Mouse (Mus musculus) hindbrain, embryonic 15.5 days (tissue): ENCODE measurements around the gene Wrb. TPM values are rescaled to one million over a fixed set of nuclear protein-coding genes. Genes with fewer than 3 reads are reported as not detected.
"Not testable (repeated sequence)": the region's sequence is repeated elsewhere in the genome, so short reads cannot be mapped to it uniquely, and the experiment has no call there.

Experiments
- ATAC-seq: fragments of 200-750 bp; cut with Nextera tagmentation; 2 replicates; pipeline ENCODE4 v1.8.0; 2017; ENCODE audit warnings: low read depth, moderate number of reproducible peaks, moderate TSS enrichment; ENCODE audit not compliant: low FRiP score
- H3K27ac ChIP-seq: fragments of 300-500 bp; sonication (generic); replicated peaks from 2 replicates; pipeline ENCODE4 v1.5.1; 2015; ENCODE audit warnings: mild to moderate bottlenecking, inconsistent platforms
- H3K27me3 ChIP-seq: fragments of 300-500 bp; sonication (generic); 2 replicates; pipeline ENCODE4 v1.6.1; 2015; ENCODE audit warnings: control low read depth, inconsistent platforms
- H3K36me3 ChIP-seq: fragments of 300-500 bp; sonication (generic); 2 replicates; pipeline ENCODE4 v1.6.1; 2015; ENCODE audit warnings: control low read depth, inconsistent platforms
- H3K4me1 ChIP-seq: fragments of 300-500 bp; sonication (generic); replicated peaks from 2 replicates; pipeline ENCODE4 v1.6.1; 2015; ENCODE audit warnings: control low read depth, inconsistent platforms
- H3K4me2 ChIP-seq: fragments of 300-500 bp; sonication (generic); 2 replicates; pipeline ENCODE4 v1.6.1; 2015; ENCODE audit warnings: moderate library complexity, mild to moderate bottlenecking, inconsistent platforms
- H3K4me3 ChIP-seq: fragments of 300-500 bp; sonication (generic); 2 replicates; pipeline ENCODE4 v1.5.1; 2015; ENCODE audit warnings: mild to moderate bottlenecking, inconsistent platforms
- H3K9ac ChIP-seq: fragments of 300-500 bp; sonication (generic); 2 replicates; pipeline ENCODE4 v1.6.1; 2015; ENCODE audit warnings: inconsistent platforms
- H3K9me3 ChIP-seq: fragments of 300-500 bp; sonication (generic); 2 replicates; pipeline ENCODE4 v1.6.1; 2016; ENCODE audit warnings: control low read depth, inconsistent platforms
- WGBS: fragments of 180-500 bp; shearing (Covaris S2); methylation state at CpG from one replicate; pipeline ENCODE4 v1.1.7; 2015; 5-methylcytosine and 5-hydroxymethylcytosine counted together
- polyA plus RNA-seq: library from polyadenylated mRNA; unstranded; fragments of >200 nt; fragmentation: Nextera tagmentation; extraction: Ambion mirVana; gene quantifications from 2 replicates; pipeline ENCODE4 v1.2.1, GENCODE M21; 2015

Wrb gene
- polyA plus RNA-seq, 1 experiment from 2014 or later, result 205 TPM

DNA sequence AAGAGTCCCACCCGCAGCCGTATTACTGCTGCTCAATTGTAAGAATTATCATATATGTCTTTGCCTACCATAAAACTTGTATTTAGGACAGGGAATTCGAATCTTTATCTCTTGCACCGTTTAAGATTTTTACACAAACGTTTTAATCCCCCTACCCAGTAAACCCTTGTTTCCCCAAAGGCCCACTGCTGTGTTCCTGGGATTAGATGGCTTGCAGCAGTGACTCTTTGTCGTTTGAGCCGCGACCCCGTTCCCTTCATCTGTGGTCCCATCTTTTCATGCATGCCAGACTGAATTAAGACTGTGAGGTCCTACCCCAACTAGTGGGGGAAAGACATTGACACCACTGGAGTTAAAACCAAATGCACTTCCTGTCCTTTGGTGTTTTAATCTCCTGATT is 16.7 kb upstream of the Wrb start:
- WGBS, result 2% methylated on average over 9 of the region's 9 CpGs
- Histone ChIP-seq H3K4me1 (peaks cover 31% of the 10 kb centered on the region), H3K36me3 (peaks cover 20% of the 10 kb centered on the region), H3K9me3 (no peaks in the 10 kb centered on the region), H3K27ac (peak overlapping the region; percentile 100), H3K4me2 (peak overlapping the region; percentile 92), H3K4me3 (peak overlapping the region; percentile 90), H3K27me3 (no peaks in the 10 kb centered on the region), H3K9ac (peak overlapping the region; percentile 86)
- ATAC-seq, result no peak

DNA sequence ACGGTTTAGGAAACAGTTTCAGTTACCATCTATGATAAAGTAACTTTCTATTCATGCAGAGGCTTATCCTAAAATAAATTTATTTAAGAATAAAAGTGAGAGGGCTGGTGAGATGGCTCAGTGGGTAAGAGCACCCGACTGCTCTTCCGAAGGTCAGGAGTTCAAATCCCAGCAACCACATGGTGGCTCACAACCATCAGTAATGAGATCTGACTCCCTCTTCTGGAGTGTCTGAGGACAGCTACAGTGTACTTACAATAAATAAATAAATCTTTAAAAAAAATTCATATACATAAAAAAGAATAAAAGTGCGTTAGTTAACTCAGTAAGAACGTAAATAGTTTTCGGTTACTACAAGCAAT is 478 bp upstream of the Wrb start:
- 24% methylated on average over 6 of the region's 6 CpGs for WGBS
- ATAC-seq, result peak; percentile 21; the same call in 1 of the 2 replicates
- not testable (repeated sequence) for H3K9ac ChIP-seq, H3K27me3 ChIP-seq, H3K36me3 ChIP-seq, H3K27ac ChIP-seq, H3K9me3 ChIP-seq
- peaks cover 26% of the 10 kb centered on the region for H3K4me1 ChIP-seq
- peak overlapping the region; percentile 91 for H3K4me3 ChIP-seq
- peak overlapping the region; percentile 77 for H3K4me2 ChIP-seq

DNA sequence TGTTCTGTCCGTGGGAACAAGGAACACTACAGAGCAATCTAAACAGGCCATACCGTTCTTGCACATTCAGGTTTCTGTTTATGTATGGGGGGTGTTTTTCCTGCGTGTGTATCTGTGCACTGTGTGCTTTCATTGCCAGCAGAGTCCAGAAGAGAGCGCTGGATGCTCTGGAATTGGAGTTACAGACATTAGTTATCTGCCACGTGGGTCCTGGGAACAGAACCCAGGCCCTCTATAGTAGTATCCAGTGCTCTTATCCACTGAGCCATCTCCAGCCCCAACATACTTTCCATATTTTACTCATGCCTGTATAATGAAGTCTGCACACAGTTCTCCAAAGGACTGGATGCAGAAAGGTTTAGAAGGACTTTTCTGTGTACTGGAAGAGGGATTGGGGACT is 607 bp downstream of the Wrb start:
- no peak for ATAC-seq

DNA sequence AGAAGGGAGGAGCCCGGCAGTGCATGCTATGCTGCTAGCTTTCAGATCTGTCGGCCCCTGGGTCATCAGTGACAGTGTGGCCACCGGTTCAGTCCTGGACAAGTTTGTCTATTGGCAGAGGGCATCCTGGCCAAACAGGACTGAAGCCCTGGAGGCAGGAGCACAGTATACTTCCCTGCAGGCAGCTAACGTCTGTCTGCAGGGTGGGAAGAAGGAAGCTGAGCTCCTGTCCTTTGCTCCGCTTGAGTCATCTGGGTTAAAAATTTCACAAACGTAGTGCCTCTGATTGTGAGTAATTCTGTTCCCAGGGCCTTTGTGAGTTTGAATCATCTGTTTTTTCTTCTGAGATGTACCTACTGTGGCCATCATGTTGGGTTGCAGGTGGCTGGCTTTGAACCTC is 3.6 kb downstream of the Wrb start:
- H3K9me3 ChIP-seq, result no peaks in the 10 kb centered on the region
- H3K27ac ChIP-seq, result no peak overlapping the region
- ATAC-seq, result no peak
- peaks cover 10% of the 10 kb centered on the region for H3K36me3 ChIP-seq
- no peak overlapping the region for H3K4me2 ChIP-seq
- H3K4me1 ChIP-seq, result peaks cover 29% of the 10 kb centered on the region
- H3K27me3 ChIP-seq, result no peaks in the 10 kb centered on the region
- H3K4me3 ChIP-seq, result no peak overlapping the region
- 79% methylated on average over 6 of the region's 6 CpGs for WGBS
- H3K9ac ChIP-seq, result no peak overlapping the region

More for the DNA sequence above, 607 bp downstream of the Wrb start:
- Histone ChIP-seq H3K27ac (peak overlapping the region; percentile 86), H3K9ac (peak overlapping the region; percentile 79), H3K36me3 (no peaks in the 10 kb centered on the region), H3K4me1 (peaks cover 26% of the 10 kb centered on the region), H3K4me3 (peak overlapping the region; percentile 91), H3K4me2 (peak overlapping the region; percentile 77), H3K27me3 (no peaks in the 10 kb centered on the region), H3K9me3 (no peaks in the 10 kb centered on the region)
- 0% methylated on average over 5 of the region's 5 CpGs for WGBS

DNA sequence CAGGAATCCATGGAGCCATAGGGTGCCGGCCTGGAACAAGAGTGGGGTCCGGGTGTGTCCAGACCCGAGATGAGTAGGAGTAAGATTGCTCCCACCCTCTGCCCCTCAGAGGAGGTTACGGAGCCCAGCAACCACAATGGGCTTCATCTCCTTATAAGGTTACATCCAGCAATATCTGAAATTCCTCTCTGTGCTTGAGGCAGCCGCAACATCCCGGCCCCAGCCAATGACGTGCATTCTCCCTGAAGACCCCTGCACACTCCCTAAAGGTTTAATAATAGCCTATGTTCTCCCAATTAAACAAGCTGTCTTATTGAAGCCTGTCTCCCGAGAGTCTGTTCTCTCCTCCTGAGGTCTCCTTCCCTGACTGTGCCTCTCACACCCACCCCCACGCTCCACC is 4.1 kb downstream of the Wrb start:
- no peak for ATAC-seq
- H3K9ac ChIP-seq, result no peak overlapping the region
- WGBS, result 71% methylated on average over 9 of the region's 9 CpGs

DNA sequence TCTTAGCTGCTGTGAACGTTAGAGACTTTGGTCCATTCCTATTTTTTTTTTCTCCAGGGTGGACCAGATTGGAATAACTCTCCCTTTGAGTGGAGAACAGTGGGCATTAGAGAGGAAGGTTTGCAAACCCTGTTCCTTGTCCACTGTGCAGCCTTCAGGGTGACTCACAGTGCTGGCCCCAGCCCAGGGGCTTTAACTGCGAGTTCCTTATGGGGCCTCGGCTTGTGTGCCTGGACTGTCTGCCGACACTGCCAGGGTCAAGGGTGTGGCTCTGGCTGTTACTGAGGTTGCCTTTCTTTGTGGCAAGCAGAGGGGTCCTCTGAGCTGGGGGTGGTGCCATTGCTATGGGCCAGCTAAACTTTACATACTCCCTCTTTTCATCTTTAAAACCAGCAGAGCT is 5.8 kb downstream of the Wrb start:
- WGBS, result 75% methylated on average over 4 of the region's 4 CpGs
- H3K4me1 ChIP-seq, result peaks cover 26% of the 10 kb centered on the region
- no peaks in the 10 kb centered on the region for H3K27me3 ChIP-seq
- no peak overlapping the region for H3K27ac ChIP-seq
- no peak overlapping the region for H3K4me2 ChIP-seq
- ATAC-seq, result no peak
- H3K9ac ChIP-seq, result no peak overlapping the region
- H3K9me3 ChIP-seq, result no peaks in the 10 kb centered on the region
- H3K4me3 ChIP-seq, result no peak overlapping the region
- H3K36me3 ChIP-seq, result peaks cover 10% of the 10 kb centered on the region

More for the DNA sequence above, 4.1 kb downstream of the Wrb start:
- no peaks in the 10 kb centered on the region for H3K9me3 ChIP-seq
- peaks cover 29% of the 10 kb centered on the region for H3K4me1 ChIP-seq
- peaks cover 10% of the 10 kb centered on the region for H3K36me3 ChIP-seq
- no peak overlapping the region for H3K4me3 ChIP-seq
- no peak overlapping the region for H3K4me2 ChIP-seq
- H3K27me3 ChIP-seq, result no peaks in the 10 kb centered on the region
- no peak overlapping the region for H3K27ac ChIP-seq

DNA sequence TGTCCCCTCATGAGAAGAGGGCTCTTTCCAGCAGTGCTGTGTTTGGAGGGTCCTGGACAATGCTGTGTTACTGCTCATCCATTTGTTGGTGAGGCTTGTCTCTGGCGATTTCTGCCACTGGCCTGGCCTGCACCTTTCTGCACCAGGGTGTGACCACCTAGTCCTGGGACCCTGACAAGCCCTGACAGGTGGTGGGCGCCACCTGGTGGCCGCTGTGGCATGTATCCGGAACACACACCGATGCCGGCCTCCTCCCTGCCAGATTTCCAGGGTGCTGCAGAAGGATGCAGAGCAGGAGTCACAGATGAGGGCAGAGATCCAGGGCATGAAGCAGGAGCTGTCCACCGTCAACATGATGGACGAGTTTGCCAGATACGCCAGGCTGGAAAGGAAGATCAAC is 6.3 kb downstream of the Wrb start:
- ATAC-seq, result peak; percentile 54
- no peak overlapping the region for H3K4me2 ChIP-seq
- peaks cover 21% of the 10 kb centered on the region for H3K4me1 ChIP-seq
- H3K9ac ChIP-seq, result no peak overlapping the region
- no peaks in the 10 kb centered on the region for H3K27me3 ChIP-seq
- WGBS, result 23% methylated on average over 9 of the region's 9 CpGs
- no peaks in the 10 kb centered on the region for H3K9me3 ChIP-seq
- no peak overlapping the region for H3K4me3 ChIP-seq
- H3K27ac ChIP-seq, result no peak overlapping the region
- peaks cover 10% of the 10 kb centered on the region for H3K36me3 ChIP-seq

DNA sequence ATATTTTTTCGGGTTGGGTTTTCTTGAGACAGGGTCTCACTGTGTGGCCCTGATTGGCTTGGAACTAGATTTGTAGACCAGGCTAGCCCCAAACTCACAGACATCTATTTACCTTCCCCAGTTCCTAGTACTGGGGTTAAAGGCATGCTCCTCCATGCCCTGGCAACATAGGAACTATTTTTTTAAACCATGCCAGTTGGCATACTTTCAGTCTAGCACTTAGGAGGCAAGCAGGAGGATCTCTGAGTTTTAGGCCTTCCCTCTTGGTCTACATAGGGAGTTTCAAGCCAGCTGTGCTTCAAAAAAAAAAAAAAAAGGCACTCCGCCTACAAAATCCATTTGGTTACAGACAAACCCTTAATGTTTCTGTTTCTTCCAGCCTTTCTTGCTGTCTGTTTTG is 9.3 kb downstream of the Wrb start:
- WGBS, result 91% methylated on average over 2 of the region's 2 CpGs
- H3K4me1 ChIP-seq, result peaks cover 19% of the 10 kb centered on the region

DNA sequence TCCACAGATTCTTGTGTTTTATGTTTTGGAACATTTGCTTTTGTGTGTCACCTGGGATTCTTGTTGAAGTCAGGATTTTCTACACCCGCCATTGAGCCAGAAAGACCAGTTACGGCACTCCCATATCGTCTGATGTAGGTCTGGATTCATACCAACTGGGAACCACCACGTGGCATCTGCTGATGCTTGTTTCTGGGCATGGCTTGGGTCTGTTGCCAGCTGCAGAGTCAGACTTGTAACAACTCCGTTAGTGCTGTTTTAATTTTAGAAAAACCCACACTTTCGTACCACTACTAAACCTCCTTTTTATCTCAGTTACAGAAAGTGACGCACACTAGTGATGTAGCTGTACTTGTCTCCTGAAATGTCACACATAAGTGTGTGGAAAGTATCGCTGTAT is 10.8 kb downstream of the Wrb start:
- Histone ChIP-seq H3K9me3 (no peaks in the 10 kb centered on the region), H3K9ac (no peak overlapping the region), H3K36me3 (peaks cover 10% of the 10 kb centered on the region), H3K4me1 (peaks cover 19% of the 10 kb centered on the region), H3K4me3 (no peak overlapping the region), H3K4me2 (no peak overlapping the region), H3K27ac (no peak overlapping the region), H3K27me3 (no peaks in the 10 kb centered on the region)
- WGBS, result 88% methylated on average over 8 of the region's 8 CpGs
- ATAC-seq, result no peak

More for the DNA sequence above, 9.3 kb downstream of the Wrb start:
- Histone ChIP-seq H3K27ac (no peak overlapping the region), H3K36me3 (peaks cover 10% of the 10 kb centered on the region), H3K4me2 (no peak overlapping the region), H3K27me3 (no peaks in the 10 kb centered on the region), H3K9ac (no peak overlapping the region), H3K9me3 (no peaks in the 10 kb centered on the region), H3K4me3 (no peak overlapping the region)
- ATAC-seq, result no peak

DNA sequence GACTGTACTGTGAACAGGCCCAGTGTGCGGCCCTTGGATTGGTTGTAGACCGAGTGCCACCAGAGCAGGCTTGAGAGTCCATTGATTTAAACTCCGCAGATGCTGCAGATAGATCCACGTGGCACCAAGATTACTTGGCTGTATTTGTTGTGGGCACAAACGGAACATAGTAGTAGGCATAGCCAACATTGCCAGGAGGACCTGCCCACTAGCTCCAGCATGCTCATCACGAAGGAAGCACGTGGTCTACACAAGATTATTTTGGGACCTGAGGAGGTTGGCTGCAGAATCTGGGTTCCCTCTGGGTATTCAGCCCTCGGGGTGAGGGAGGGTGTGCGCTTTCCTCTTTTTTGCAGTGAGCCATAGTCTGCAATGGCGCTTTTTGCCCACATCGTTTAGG is 12.0 kb downstream of the Wrb start:
- Histone ChIP-seq H3K4me2 (no peak overlapping the region), H3K9me3 (no peaks in the 10 kb centered on the region), H3K4me1 (peaks cover 16% of the 10 kb centered on the region), H3K4me3 (no peak overlapping the region), H3K27me3 (no peaks in the 10 kb centered on the region), H3K36me3 (peaks cover 10% of the 10 kb centered on the region), H3K27ac (no peak overlapping the region), H3K9ac (no peak overlapping the region)
- no peak for ATAC-seq
- WGBS, result 86% methylated on average over 11 of the region's 11 CpGs

DNA sequence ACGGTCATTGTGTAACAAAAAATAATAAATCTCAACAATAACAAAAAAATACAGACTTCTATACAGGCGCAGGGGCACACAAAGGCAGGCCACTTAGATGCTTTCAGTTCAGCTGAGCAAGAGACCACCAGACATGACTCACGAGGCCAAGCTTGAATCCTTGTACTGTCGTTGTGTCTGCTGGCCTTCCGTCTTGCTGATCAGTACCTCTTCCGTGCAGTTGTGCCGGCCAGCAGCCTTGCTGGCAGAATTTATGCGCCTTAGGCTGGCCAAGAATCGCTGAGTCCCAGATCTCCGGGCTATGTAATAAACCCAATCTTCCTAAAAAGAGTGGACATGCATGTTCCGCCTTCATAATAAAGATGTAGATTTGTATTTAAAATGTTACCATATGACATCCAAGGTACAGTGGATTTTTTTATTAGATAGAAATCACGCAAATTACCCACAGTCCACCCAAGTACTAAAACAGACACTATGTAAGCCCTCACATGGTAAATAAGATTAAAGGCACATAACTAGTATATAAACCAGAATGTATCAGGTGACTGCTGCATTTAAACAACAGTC is 13.4 kb downstream of the Wrb start:
- peaks cover 16% of the 10 kb centered on the region for H3K4me1 ChIP-seq
- H3K9me3 ChIP-seq, result no peaks in the 10 kb centered on the region
- 49% methylated on average over 12 of the region's 12 CpGs for WGBS
- H3K9ac ChIP-seq, result peak overlapping the region; percentile 75
- peak overlapping the region; percentile 98 for H3K4me2 ChIP-seq
- no peaks in the 10 kb centered on the region for H3K27me3 ChIP-seq
- ATAC-seq, result no peak
- H3K27ac ChIP-seq, result peak overlapping the region; percentile 82
- peak overlapping the region; percentile 50 for H3K4me3 ChIP-seq
- H3K36me3 ChIP-seq, result peaks cover under 1% of the 10 kb centered on the region

DNA sequence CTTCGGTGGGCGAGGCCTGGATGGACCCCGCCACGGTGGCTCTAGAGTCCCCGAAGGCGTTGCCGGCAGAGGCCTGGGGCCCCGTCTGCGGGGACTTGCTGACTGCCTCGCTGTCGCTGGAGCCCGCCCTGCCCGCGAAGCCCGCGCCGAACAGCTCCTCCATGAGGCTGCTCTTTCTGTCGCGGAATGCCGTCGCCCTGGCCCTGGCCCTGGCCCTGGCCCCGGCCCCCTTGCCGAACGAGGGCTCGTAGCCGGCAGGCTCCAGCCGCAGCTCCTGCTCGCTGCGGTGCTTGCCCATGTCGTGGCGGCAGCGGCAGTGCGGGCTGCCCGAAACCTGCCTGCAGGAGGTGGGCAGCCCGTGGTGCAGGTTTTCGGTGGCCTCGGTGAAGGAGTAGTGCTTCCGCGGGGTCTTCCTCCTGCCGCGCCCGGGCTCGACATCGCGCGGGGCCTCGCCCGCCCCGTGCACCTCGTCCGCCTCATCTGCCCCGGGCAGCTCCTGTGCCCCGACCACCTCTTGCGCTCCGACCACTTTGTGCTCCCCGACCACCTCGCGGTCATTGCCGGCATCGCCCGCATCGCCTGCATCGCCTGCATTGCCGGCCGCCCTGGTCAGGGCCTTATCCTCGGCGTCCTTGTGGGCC is 14.0 kb downstream of the Wrb start:
- H3K4me2 ChIP-seq, result peak overlapping the region; percentile 98
- 1% methylated on average over 61 of the region's 67 CpGs for WGBS
- H3K9ac ChIP-seq, result peak overlapping the region; percentile 75
- no peaks in the 10 kb centered on the region for H3K9me3 ChIP-seq
- peak; percentile 75 for ATAC-seq
- peak overlapping the region; percentile 82 for H3K27ac ChIP-seq
- H3K4me3 ChIP-seq, result peak overlapping the region; percentile 50
- H3K4me1 ChIP-seq, result peaks cover 16% of the 10 kb centered on the region
- H3K36me3 ChIP-seq, result no peaks in the 10 kb centered on the region; the same call in 1 of the 2 replicates
- H3K27me3 ChIP-seq, result no peaks in the 10 kb centered on the region
